Mouse (Mus musculus) hematopoietic stem cell, adult 5-6 weeks (primary cell): ENCODE data around the gene AK157302. TPM values are rescaled to one million over a fixed set of nuclear protein-coding genes. Genes with fewer than 3 reads are reported as not detected.

ENCODE experiments used
- ATAC-seq, 2 experiments: fragments of 125-278 bp in 1 of 2; replicated peaks in 1 of 2; 2 replicates each; pipeline ENCODE4 v1.8.0; 2016 to 2017; ENCODE audit warnings: inconsistent platforms in 2 of 2, mild to moderate bottlenecking in 2 of 2, moderate number of reproducible peaks in 2 of 2, low read depth in 1 of 2, moderate TSS enrichment in 1 of 2; ENCODE audit not compliant: low FRiP score in 2 of 2, poor library complexity in 2 of 2, severe bottlenecking in 2 of 2, insufficient read depth in 1 of 2, low TSS enrichment in 1 of 2
- total RNA-seq: library from RNA; stranded (forward); fragments of 172-1452, 232-1000 nt; gene quantifications from 2 replicates; pipeline ENCODE4 v1.2.3, GENCODE M21; 2017

Gene AK157302
- total RNA-seq, 1 experiment from 2014 or later: 0.25 TPM

DNA sequence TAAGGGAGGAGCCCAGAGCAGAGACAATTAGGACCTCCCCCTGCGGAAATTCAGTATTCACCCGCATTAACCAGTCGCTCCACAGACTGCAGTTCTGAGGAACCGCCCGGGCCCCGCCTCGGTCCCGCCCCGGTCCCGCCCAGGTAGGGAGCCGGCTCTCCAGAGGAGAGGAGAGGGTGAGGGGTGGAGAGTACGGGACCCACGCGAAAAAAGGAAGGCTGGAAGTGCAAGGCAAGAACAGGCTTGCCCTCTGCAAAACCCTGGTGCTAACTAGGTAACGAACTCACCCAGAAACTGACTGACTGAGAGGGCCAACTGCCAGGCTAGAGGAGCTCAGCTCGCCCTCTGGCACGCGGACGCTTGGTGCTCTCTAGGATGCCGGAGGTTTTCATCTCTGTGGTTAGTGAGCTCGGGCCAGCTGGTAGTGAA lies 11.2 kb downstream of the AK157302 start:
- ATAC-seq: peak; percentile 99 to 100

GRCm38 (mm10) chr13:21530136-21530535 lies 35.1 kb downstream of the AK157302 start:
- no peak for ATAC-seq

- ATAC-seq: peak; percentile 99 to 100
These were observed 35.8 kb downstream of the AK157302 start, which contains the start of gene Zkscan8 for GRCm38 (mm10) chr13:21530781-21531201. Gene Zkscan8 (minus strand): TSS chr13:21531120.

DNA sequence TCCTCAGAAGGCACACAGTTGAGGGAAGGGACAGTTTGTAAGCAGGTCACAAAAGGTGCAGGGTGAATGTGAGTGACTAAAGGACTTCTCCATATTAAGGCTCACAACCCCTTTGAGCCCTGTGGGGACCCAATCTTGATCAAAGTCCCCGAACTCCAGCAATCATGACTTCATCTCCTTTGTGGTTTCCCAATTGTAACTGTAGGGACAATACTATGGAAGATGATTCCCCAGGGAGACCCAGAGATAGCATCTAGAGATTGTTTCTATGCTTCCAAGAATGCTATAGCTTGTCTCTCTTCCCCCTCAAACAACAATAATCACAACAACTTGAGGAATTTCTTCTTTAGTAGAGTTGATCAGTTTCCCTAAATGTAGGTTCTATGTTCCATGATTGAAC lies 47.7 kb downstream of the AK157302 start, which contains the start of gene Olfr1366:
Gene Olfr1366, minus strand, starts transcription at position 101 of the 400 bp plus-strand sequence.
- no peak for ATAC-seq

Other genes starting within 250 kb of the AK157302 start
- not detected in 2 replicates for gene Gpx5, start 202.5 kb upstream of the AK157302 start, total RNA-seq
- gene Gpx6, start 183.1 kb upstream of the AK157302 start, total RNA-seq: not detected in 2 replicates
- gene Olfr1367, start 148.3 kb upstream of the AK157302 start, total RNA-seq: not detected in 2 replicates
- gene Zscan12, start 132.4 kb upstream of the AK157302 start, total RNA-seq: 10.2 and 12.5 TPM in 2 replicates
- gene Zkscan3, start 92.5 kb upstream of the AK157302 start, total RNA-seq: 41.1 and 49.8 TPM in 2 replicates
- 0.88 and 2.2 TPM in 2 replicates for gene Pgbd1, start 54.2 kb upstream of the AK157302 start, total RNA-seq
- 38.0 and 39.3 TPM in 2 replicates for gene Zscan26, start 41.5 kb upstream of the AK157302 start, total RNA-seq
- 1.7 TPM in 1 of 2 replicates, not detected in the other for gene Nkapl, start 26.7 kb upstream of the AK157302 start, total RNA-seq
- gene Zkscan4, start 16.3 kb upstream of the AK157302 start, total RNA-seq: 1.4 and 1.6 TPM in 2 replicates
- not detected in 2 replicates for gene Gm10065, start 15.8 kb upstream of the AK157302 start, total RNA-seq
- 2.6 and 6.6 TPM in 2 replicates for gene Gm11273, start 6.2 kb downstream of the AK157302 start, total RNA-seq
- 18.2 and 21.3 TPM in 2 replicates for gene Zkscan8, start 35.9 kb downstream of the AK157302 start, total RNA-seq
- not detected in 2 replicates for gene Olfr1366, start 47.6 kb downstream of the AK157302 start, total RNA-seq
- not detected in 2 replicates for gene Olfr1535, start 64.7 kb downstream of the AK157302 start, total RNA-seq
- gene Olfr1364, start 86.5 kb downstream of the AK157302 start, total RNA-seq: not detected in 2 replicates
- gene Olfr1362, start 118.8 kb downstream of the AK157302 start, total RNA-seq: not detected in 2 replicates
- not detected in 2 replicates for gene Olfr11, start 147.3 kb downstream of the AK157302 start, total RNA-seq
- gene Olfr1361, start 168.2 kb downstream of the AK157302 start, total RNA-seq: not detected in 2 replicates
- not detected in 2 replicates for gene Olfr1360, start 182.2 kb downstream of the AK157302 start, total RNA-seq
- gene Olfr1359, start 202.9 kb downstream of the AK157302 start, total RNA-seq: not detected in 2 replicates
- 207 and 226 TPM in 2 replicates for gene Hist1h2bl, start 220.9 kb downstream of the AK157302 start, total RNA-seq
- gene Hist1h2ai, start 221.2 kb downstream of the AK157302 start, total RNA-seq: 605 and 1,529 TPM in 2 replicates
- gene Hist1h3h, start 222.4 kb downstream of the AK157302 start, total RNA-seq: 66.5 and 218 TPM in 2 replicates
- gene Hist1h2bm, start 226.8 kb downstream of the AK157302 start, total RNA-seq: 228 and 356 TPM in 2 replicates
- gene Hist1h4j, start 239.8 kb downstream of the AK157302 start, total RNA-seq: 134 and 252 TPM in 2 replicates